Mouse (Mus musculus): ENCODE measurements around the gene Dnah8.

- TF ChIP-seq CTCF (IDR thresholded peaks at IDR 0.05; ENCODE audit: extremely low read depth, insufficient read length, insufficient replicate concordance, low read depth, low read length): no peak
- TF ChIP-seq POLR2A (IDR thresholded peaks at IDR 0.05; ENCODE audit: low read depth, low read length): no peak
Observed at GRCm38 (mm10) chr17:30848086-30848485, 223.9 kb downstream of the Dnah8 start.
